Mouse (Mus musculus): ENCODE results near the gene Ms4a4b. TPM values are rescaled to one million over a fixed set of nuclear protein-coding genes. Genes with fewer than 3 reads are reported as not detected.
"Not testable (repeated sequence)": the region's sequence is repeated elsewhere in the genome, so short reads cannot be mapped to it uniquely, and the experiment has no call there.

Ms4a4b gene
- polyA plus RNA-seq, 1 experiment from 2014 or later: not detected

DNA sequence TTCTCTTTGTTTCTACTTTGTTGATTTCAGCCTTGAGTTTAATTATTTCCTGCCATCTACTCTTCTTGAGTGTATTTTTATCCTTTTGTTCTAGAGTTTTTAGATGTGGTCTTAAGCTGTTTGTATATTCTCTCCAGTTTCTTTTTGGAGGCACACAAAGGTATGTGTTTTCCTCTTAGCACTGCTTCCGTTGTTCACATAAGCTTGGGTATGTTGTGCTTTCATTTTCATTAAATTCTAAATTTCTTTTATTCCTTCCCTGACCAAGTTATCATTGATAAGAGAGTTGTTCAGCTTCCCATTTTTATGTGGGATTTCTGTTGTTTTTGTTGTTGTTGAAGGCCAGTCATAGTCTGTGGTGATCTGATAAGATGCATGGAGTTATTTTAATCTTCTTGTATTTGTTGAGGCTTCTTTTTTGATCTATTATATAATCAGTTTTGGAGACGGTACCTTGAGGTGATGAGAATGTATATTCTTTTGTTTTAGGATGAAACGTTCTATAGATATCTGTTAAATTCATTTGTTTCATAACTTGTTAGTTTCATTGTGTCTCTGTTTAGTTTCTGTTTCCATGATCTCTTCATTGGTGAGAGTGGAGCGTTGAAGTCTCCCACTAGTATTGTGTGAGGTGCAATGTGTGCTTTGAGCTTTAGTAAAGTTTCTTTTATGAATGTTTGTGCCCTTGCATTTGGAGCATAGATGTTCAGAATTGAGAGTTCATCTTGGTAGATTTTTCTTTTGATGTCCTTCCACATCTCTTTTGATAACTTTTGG, 8.1 kb upstream of the Ms4a4b start:
- H3K4me3 ChIP-seq (replicated peaks; ENCODE audit: low read length): no peak overlapping the region
- WGBS: 89% methylated on average over 4 of the region's 4 CpGs
- no peak for ATAC-seq
- H3K4me1 ChIP-seq (replicated peaks; ENCODE audit: control insufficient read depth, insufficient read depth, low read length): no peaks in the 10 kb centered on the region
- H3K9ac ChIP-seq (replicated peaks; ENCODE audit: low read depth, low read length): no peak overlapping the region
- H3K27me3 ChIP-seq (replicated peaks; ENCODE audit: control insufficient read depth, insufficient read depth, low read length): no peaks in the 10 kb centered on the region
- no peak overlapping the region for H3K27ac ChIP-seq (ENCODE audit: low read length)
- no peaks in the 10 kb centered on the region for H3K36me3 ChIP-seq (ENCODE audit: control insufficient read depth, insufficient read depth)
- no peaks in the 10 kb centered on the region for H3K9me3 ChIP-seq (ENCODE audit: control insufficient read depth, low read length)
- no peak overlapping the region for H3K4me2 ChIP-seq (ENCODE audit: low read length)

DNA sequence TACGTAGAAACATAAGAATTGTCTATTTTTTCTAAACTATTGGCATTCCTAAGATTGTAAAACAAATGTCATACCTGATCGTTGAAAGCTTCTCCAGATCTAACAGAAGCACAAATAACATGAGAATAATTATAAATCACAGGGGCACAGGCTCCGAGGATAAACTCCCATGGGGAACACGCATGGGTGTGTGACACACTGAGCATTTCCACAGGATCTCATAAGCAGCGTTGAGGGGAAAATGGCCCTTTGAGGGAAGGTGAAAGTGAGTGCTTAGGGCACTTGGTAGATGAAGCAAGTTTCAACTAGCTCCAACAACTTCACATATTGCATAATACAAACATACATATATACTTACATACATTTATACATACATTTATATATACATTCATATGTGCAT, 611 bp downstream of the Ms4a4b start:
- H3K27me3 ChIP-seq (replicated peaks; ENCODE audit: control insufficient read depth, insufficient read depth, low read length): no peaks in the 10 kb centered on the region
- H3K4me3 ChIP-seq (replicated peaks; ENCODE audit: low read length): no peak overlapping the region
- H3K4me1 ChIP-seq (replicated peaks; ENCODE audit: control insufficient read depth, insufficient read depth, low read length): no peaks in the 10 kb centered on the region
- no peaks in the 10 kb centered on the region for H3K36me3 ChIP-seq (ENCODE audit: control insufficient read depth, insufficient read depth)
- H3K4me2 ChIP-seq (ENCODE audit: low read length): no peak overlapping the region
- 87% methylated on average over 5 of the region's 5 CpGs for WGBS
- H3K9me3 ChIP-seq (ENCODE audit: control insufficient read depth, low read length): no peaks in the 10 kb centered on the region
- no peak overlapping the region for H3K27ac ChIP-seq (ENCODE audit: low read length)
- H3K9ac ChIP-seq (replicated peaks; ENCODE audit: low read depth, low read length): no peak overlapping the region
- ATAC-seq: no peak

DNA sequence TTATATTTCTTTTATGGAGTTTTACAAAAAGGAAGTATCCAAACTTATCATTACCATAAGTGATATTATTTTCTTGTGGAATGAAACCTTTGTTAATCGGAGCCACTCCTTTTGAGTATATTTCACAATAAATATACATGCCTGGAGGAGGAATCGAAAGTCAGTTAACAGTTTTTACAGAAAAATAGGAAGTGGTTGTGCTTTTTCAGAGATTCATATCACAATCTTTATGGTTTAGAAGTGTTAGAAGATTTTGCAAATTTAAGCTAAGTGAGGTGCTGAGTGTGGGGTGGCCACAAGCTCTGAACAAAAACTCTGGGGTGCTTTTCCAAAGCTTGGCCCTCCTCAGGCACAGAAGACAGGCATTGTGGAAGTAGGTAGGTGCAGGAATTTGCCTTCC, 3.9 kb downstream of the Ms4a4b start:
- H3K4me1 ChIP-seq (replicated peaks; ENCODE audit: control insufficient read depth, insufficient read depth, low read length): no peaks in the 10 kb centered on the region
- H3K27me3 ChIP-seq (replicated peaks; ENCODE audit: control insufficient read depth, insufficient read depth, low read length): no peaks in the 10 kb centered on the region
- H3K27ac ChIP-seq (ENCODE audit: low read length): no peak overlapping the region
- H3K9ac ChIP-seq (replicated peaks; ENCODE audit: low read depth, low read length): no peak overlapping the region
- ATAC-seq: no peak
- no peak overlapping the region for H3K4me2 ChIP-seq (ENCODE audit: low read length)
- no peaks in the 10 kb centered on the region for H3K9me3 ChIP-seq (ENCODE audit: control insufficient read depth, low read length)
- 93% methylated on average over 2 of the region's 2 CpGs for WGBS
- H3K4me3 ChIP-seq (replicated peaks; ENCODE audit: low read length): no peak overlapping the region
- H3K36me3 ChIP-seq (ENCODE audit: control insufficient read depth, insufficient read depth): no peaks in the 10 kb centered on the region

DNA sequence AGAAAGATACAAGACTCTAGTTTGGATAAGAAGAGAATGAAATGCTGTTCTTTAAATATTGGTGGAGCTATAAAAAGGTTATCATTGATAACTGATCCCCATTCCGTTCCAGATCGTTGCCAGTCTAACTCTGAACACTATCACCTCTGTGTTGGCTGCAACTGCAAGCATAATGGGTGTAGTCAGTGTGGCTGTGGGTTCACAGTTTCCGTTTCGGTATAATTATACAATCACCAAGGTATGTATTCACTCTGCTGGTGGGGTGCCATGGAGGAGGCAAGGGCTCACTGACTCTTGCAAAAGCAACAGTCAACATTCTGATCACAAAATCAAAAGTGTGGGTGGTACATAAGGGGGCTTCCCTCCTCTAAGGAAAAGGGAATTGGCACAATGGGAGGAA, 15.7 kb downstream of the Ms4a4b start:
- 76% methylated on average over 3 of the region's 4 CpGs for WGBS
- H3K27me3 ChIP-seq (replicated peaks; ENCODE audit: control insufficient read depth, insufficient read depth, low read length); H3K36me3 ChIP-seq (ENCODE audit: control insufficient read depth, insufficient read depth); H3K27ac ChIP-seq (ENCODE audit: low read length); H3K4me1 ChIP-seq (replicated peaks; ENCODE audit: control insufficient read depth, insufficient read depth, low read length); H3K4me3 ChIP-seq (replicated peaks; ENCODE audit: low read length); ATAC-seq; H3K9me3 ChIP-seq (ENCODE audit: control insufficient read depth, low read length); H3K9ac ChIP-seq (replicated peaks; ENCODE audit: low read depth, low read length); H3K4me2 ChIP-seq (ENCODE audit: low read length): not testable (repeated sequence)

DNA sequence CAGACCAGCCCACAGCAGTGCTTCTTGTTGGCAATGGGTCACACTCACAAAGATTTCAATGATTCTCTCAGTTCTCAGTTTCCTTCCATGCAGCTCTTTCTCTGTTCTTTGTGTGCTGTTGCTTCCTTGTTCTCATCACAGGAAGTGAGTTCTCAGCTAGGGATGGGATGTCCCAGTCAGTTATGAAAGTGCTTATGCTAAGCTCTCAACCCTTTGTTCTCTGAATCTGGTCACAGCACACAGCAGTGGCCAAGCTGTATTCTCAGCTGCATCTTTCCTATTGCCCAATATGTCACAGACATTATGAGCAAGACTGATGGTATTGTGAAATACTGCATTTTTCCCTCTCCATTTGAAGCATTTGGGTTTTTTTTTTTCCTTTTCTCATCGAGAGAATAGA, 21.4 kb downstream of the Ms4a4b start:
- not testable (repeated sequence) for H3K27ac ChIP-seq (ENCODE audit: low read length); ATAC-seq; H3K9ac ChIP-seq (replicated peaks; ENCODE audit: low read depth, low read length); H3K27me3 ChIP-seq (replicated peaks; ENCODE audit: control insufficient read depth, insufficient read depth, low read length); H3K9me3 ChIP-seq (ENCODE audit: control insufficient read depth, low read length); H3K4me2 ChIP-seq (ENCODE audit: low read length); H3K4me3 ChIP-seq (replicated peaks; ENCODE audit: low read length); H3K4me1 ChIP-seq (replicated peaks; ENCODE audit: control insufficient read depth, insufficient read depth, low read length); H3K36me3 ChIP-seq (ENCODE audit: control insufficient read depth, insufficient read depth)
- 46% methylated on average over 1 of the region's 1 CpGs for WGBS

DNA sequence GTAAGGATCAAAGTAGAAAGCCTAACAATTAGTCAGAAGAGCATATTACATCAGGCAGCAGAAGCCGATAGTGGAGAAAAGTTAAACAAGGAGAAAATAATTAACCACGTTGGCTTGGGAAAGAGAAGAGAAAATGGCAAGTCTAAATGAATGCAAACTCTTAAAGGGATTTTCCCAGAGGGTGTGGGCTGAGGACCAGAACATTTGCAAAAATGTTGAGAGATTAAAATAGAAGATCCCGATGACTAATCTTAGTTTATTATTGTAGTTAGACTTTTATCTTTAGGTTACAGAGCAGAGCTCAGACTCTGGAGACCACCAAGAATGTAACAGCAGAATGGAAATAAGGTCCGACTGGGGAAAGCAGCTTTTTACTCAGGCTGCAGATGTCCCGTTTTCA, 23.1 kb downstream of the Ms4a4b start:
- H3K9ac ChIP-seq (replicated peaks; ENCODE audit: low read depth, low read length): no peak overlapping the region
- no peak for ATAC-seq
- WGBS: 69% methylated on average over 5 of the region's 5 CpGs
- H3K9me3 ChIP-seq (ENCODE audit: control insufficient read depth, low read length): no peaks in the 10 kb centered on the region
- H3K27me3 ChIP-seq (replicated peaks; ENCODE audit: control insufficient read depth, insufficient read depth, low read length): no peaks in the 10 kb centered on the region
- no peak overlapping the region for H3K4me2 ChIP-seq (ENCODE audit: low read length)
- H3K4me3 ChIP-seq (replicated peaks; ENCODE audit: low read length): no peak overlapping the region
- no peak overlapping the region for H3K27ac ChIP-seq (ENCODE audit: low read length)
- no peaks in the 10 kb centered on the region for H3K4me1 ChIP-seq (replicated peaks; ENCODE audit: control insufficient read depth, insufficient read depth, low read length)
- H3K36me3 ChIP-seq (ENCODE audit: control insufficient read depth, insufficient read depth): no peaks in the 10 kb centered on the region

DNA sequence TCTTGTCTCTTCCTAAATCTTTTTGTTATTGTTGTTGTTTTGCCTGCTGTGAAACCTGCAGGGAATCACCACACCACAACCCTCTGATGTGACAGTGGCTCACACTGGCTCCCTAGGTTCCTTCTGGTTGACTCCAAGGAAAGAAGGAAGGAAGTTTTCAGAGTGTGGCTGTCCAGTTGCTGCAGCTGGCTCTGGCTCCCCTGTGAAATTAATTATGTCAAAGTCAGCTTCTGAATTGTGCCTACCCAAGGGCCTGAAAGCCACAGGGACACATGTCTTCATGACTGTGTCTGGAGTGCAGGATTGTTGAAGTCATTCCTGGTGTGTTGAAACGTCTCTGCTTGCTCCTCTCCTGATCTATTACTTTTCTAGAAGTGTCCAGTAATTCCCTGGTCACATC, 25.0 kb downstream of the Ms4a4b start:
- not testable (repeated sequence) for ATAC-seq; H3K4me2 ChIP-seq (ENCODE audit: low read length); H3K36me3 ChIP-seq (ENCODE audit: control insufficient read depth, insufficient read depth); H3K9ac ChIP-seq (replicated peaks; ENCODE audit: low read depth, low read length); H3K4me3 ChIP-seq (replicated peaks; ENCODE audit: low read length); H3K9me3 ChIP-seq (ENCODE audit: control insufficient read depth, low read length); H3K27me3 ChIP-seq (replicated peaks; ENCODE audit: control insufficient read depth, insufficient read depth, low read length); H3K27ac ChIP-seq (ENCODE audit: low read length); H3K4me1 ChIP-seq (replicated peaks; ENCODE audit: control insufficient read depth, insufficient read depth, low read length)
- WGBS: 69% methylated on average over 1 of the region's 1 CpGs

DNA sequence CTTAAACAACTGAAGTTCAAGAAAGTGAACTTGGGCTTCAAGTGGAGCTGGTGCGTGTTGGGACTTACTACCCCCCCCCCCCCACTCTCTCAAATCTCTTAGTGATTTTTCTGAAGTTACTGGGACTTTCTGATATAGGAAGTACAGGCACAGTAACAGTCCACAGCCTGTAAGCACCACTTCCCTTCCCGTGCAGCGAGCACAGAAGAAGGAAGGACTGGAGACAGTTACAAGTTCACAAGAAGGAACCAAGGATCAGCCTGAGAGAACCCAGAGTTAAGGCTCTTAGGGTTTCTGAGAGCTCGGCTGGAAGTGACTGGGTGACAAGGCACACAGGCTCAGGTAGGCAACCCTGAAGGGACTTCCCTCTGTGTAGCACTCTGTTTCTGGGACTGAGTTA, 25.9 kb downstream of the Ms4a4b start, which contains the start of gene Ms4a6c:
TSS of gene Ms4a6c (plus strand) at position 152 of the 400 bp plus-strand sequence.
- not testable (repeated sequence) for H3K9ac ChIP-seq (replicated peaks; ENCODE audit: low read depth, low read length); H3K4me3 ChIP-seq (replicated peaks; ENCODE audit: low read length); H3K27me3 ChIP-seq (replicated peaks; ENCODE audit: control insufficient read depth, insufficient read depth, low read length); H3K36me3 ChIP-seq (ENCODE audit: control insufficient read depth, insufficient read depth); ATAC-seq; H3K9me3 ChIP-seq (ENCODE audit: control insufficient read depth, low read length); H3K27ac ChIP-seq (ENCODE audit: low read length); H3K4me2 ChIP-seq (ENCODE audit: low read length); H3K4me1 ChIP-seq (replicated peaks; ENCODE audit: control insufficient read depth, insufficient read depth, low read length)
- WGBS: 90% methylated on average over 4 of the region's 4 CpGs

DNA sequence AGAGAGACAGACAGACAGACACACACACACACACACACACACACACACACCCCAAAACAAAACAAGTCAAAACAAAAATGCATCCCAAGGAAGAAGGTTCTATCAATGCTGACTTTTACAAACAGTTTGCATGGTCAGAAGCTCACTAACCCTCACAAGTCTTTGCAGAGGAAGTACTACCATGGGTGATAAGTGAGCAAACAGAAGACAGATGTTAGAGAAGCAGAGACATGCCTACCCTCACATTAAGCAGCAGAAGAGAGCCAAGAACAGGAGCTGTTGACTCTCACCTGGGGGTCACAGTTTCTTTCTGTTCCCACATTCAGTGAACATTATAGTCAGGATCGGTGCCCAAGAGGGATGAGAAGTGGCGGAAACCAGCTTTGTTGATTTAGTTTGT, 36.4 kb downstream of the Ms4a4b start:
- H3K4me1 ChIP-seq (replicated peaks; ENCODE audit: control insufficient read depth, insufficient read depth, low read length): no peaks in the 10 kb centered on the region
- H3K4me2 ChIP-seq (ENCODE audit: low read length): no peak overlapping the region
- ATAC-seq: no peak

DNA sequence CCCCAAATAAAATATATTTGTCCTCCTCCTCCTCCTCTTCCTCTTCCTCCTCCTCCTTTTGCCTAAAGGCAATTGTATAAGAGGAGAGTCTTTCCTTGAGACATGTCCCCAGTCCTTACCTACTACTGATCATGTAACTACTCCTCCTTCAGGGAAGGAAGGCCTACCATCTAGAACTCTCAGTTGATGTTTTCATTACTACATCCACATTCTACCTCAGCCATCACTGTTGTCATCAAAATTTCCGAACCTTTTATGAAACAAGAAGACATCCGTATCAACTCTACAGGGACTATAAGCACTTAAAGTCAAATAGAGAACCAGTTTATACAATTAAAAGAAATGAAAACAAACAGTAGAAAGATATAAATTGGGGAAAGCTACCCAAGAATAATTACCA, 39.3 kb downstream of the Ms4a4b start:
- H3K27ac ChIP-seq (ENCODE audit: low read length): no peak overlapping the region
- H3K4me3 ChIP-seq (replicated peaks; ENCODE audit: low read length): no peak overlapping the region
- H3K4me2 ChIP-seq (ENCODE audit: low read length): no peak overlapping the region
- no peaks in the 10 kb centered on the region for H3K36me3 ChIP-seq (ENCODE audit: control insufficient read depth, insufficient read depth)
- no peaks in the 10 kb centered on the region for H3K27me3 ChIP-seq (replicated peaks; ENCODE audit: control insufficient read depth, insufficient read depth, low read length)
- ATAC-seq: no peak
- no peaks in the 10 kb centered on the region for H3K4me1 ChIP-seq (replicated peaks; ENCODE audit: control insufficient read depth, insufficient read depth, low read length)
- H3K9ac ChIP-seq (replicated peaks; ENCODE audit: low read depth, low read length): no peak overlapping the region
- WGBS: 90% methylated on average over 2 of the region's 2 CpGs
- H3K9me3 ChIP-seq (ENCODE audit: control insufficient read depth, low read length): no peaks in the 10 kb centered on the region

More for the DNA sequence above, 36.4 kb downstream of the Ms4a4b start:
- no peak overlapping the region for H3K9ac ChIP-seq (replicated peaks; ENCODE audit: low read depth, low read length)
- WGBS: 91% methylated on average over 2 of the region's 2 CpGs
- H3K9me3 ChIP-seq (ENCODE audit: control insufficient read depth, low read length): no peaks in the 10 kb centered on the region
- no peak overlapping the region for H3K27ac ChIP-seq (ENCODE audit: low read length)
- no peaks in the 10 kb centered on the region for H3K36me3 ChIP-seq (ENCODE audit: control insufficient read depth, insufficient read depth)
- no peak overlapping the region for H3K4me3 ChIP-seq (replicated peaks; ENCODE audit: low read length)
- H3K27me3 ChIP-seq (replicated peaks; ENCODE audit: control insufficient read depth, insufficient read depth, low read length): no peaks in the 10 kb centered on the region
